Mouse (Mus musculus) embryonic facial prominence, embryonic 10.5 days (tissue): ENCODE results near the gene Ano4. TPM values are rescaled to one million over a fixed set of nuclear protein-coding genes. Genes with fewer than 3 reads are reported as not detected.

Source experiments
- DNase-seq: peaks from one replicate; pipeline ENCODE4 v3.0.0-alpha.2; 2017; ENCODE audit warnings: low spot score
- H3K27ac ChIP-seq: fragments of 300-500 bp; sonication (generic); replicated peaks from 2 replicates; pipeline ENCODE4 v1.5.1; 2016; ENCODE audit warnings: mild to moderate bottlenecking
- H3K27me3 ChIP-seq: fragments of 300-500 bp; sonication (generic); replicated peaks from 2 replicates; pipeline ENCODE4 v1.6.1; 2016; ENCODE audit warnings: low read depth, mild to moderate bottlenecking; ENCODE audit not compliant: poor library complexity, severe bottlenecking
- H3K36me3 ChIP-seq: fragments of 300-500 bp; sonication (generic); replicated peaks from 2 replicates; pipeline ENCODE4 v1.6.1; 2016; ENCODE audit warnings: mild to moderate bottlenecking, moderate library complexity
- H3K4me1 ChIP-seq: fragments of 300-500 bp; sonication (generic); 2 replicates; pipeline ENCODE4 v1.6.1; 2016
- H3K4me3 ChIP-seq: fragments of 300-500 bp; sonication (generic); 2 replicates; pipeline ENCODE4 v1.5.1; 2016; ENCODE audit warnings: mild to moderate bottlenecking, moderate library complexity
- H3K9me3 ChIP-seq: fragments of 300-500 bp; sonication (generic); 2 replicates; pipeline ENCODE4 v1.6.1; 2016; ENCODE audit warnings: mild to moderate bottlenecking
- WGBS: fragments of 180-500 bp; shearing (Covaris S2); methylation state at CpG from one replicate; pipeline ENCODE4 v1.1.7; 2016; 5-methylcytosine and 5-hydroxymethylcytosine counted together
- polyA plus RNA-seq: library from polyadenylated mRNA; unstranded; fragments of >200 nt; fragmentation: Nextera tagmentation; extraction: Ambion mirVana; gene quantifications from 2 replicates; pipeline ENCODE4 v1.2.1, GENCODE M21; 2016

Gene Ano4
- polyA plus RNA-seq, 1 experiment from 2014 or later: 0.95 TPM

- Histone ChIP-seq H3K27ac (no peak overlapping the region), H3K27me3 (peaks cover 51% of the 10 kb centered on the region), H3K4me3 (no peak overlapping the region), H3K4me1 (peaks cover 10% of the 10 kb centered on the region), H3K36me3 (no peaks in the 10 kb centered on the region), H3K9me3 (no peaks in the 10 kb centered on the region)
- peak; percentile 11 for DNase-seq
- 24% methylated on average over 8 of the region's 8 CpGs for WGBS
Measured at GRCm38 (mm10) chr10:89343716-89344115, 846 bp downstream of the Ano4 start.

GRCm38 (mm10) chr10:89330261-89330660, 14.3 kb downstream of the Ano4 start:
- H3K27me3 ChIP-seq: no peaks in the 10 kb centered on the region
- H3K27ac ChIP-seq: no peak overlapping the region
- H3K9me3 ChIP-seq: no peaks in the 10 kb centered on the region
- DNase-seq: no peak
- no peaks in the 10 kb centered on the region for H3K36me3 ChIP-seq
- 100% methylated on average over 1 of the region's 1 CpGs for WGBS
- no peak overlapping the region for H3K4me3 ChIP-seq
- no peaks in the 10 kb centered on the region for H3K4me1 ChIP-seq

- Histone ChIP-seq H3K9me3 (no peaks in the 10 kb centered on the region), H3K27me3 (no peaks in the 10 kb centered on the region), H3K4me3 (no peak overlapping the region), H3K36me3 (no peaks in the 10 kb centered on the region), H3K27ac (no peak overlapping the region), H3K4me1 (no peaks in the 10 kb centered on the region)
- DNase-seq: no peak
- WGBS: 83% methylated on average over 8 of the region's 8 CpGs
Measured at GRCm38 (mm10) chr10:89329806-89330205, 14.8 kb downstream of the Ano4 start.

- no peak for DNase-seq
- WGBS: 70% methylated on average over 8 of the region's 8 CpGs
- no peaks in the 10 kb centered on the region for H3K4me1 ChIP-seq
Measured at GRCm38 (mm10) chr10:89328876-89329275, 15.7 kb downstream of the Ano4 start.

GRCm38 (mm10) chr10:89327004-89327511, 17.5 kb downstream of the Ano4 start:
- peak; percentile 80 for DNase-seq
- H3K4me1 ChIP-seq: no peaks in the 10 kb centered on the region
- no peak overlapping the region for H3K27ac ChIP-seq
- H3K36me3 ChIP-seq: no peaks in the 10 kb centered on the region
- H3K4me3 ChIP-seq: no peak overlapping the region
- 29% methylated on average over 15 of the region's 15 CpGs for WGBS
- no peaks in the 10 kb centered on the region for H3K9me3 ChIP-seq
- no peaks in the 10 kb centered on the region for H3K27me3 ChIP-seq

More at GRCm38 (mm10) chr10:89328876-89329275, 15.7 kb downstream of the Ano4 start:
- Histone ChIP-seq H3K9me3 (no peaks in the 10 kb centered on the region), H3K36me3 (no peaks in the 10 kb centered on the region), H3K27ac (no peak overlapping the region), H3K4me3 (no peak overlapping the region), H3K27me3 (no peaks in the 10 kb centered on the region)

GRCm38 (mm10) chr10:89326383-89326782, 18.2 kb downstream of the Ano4 start:
- Histone ChIP-seq H3K4me3 (no peak overlapping the region), H3K27me3 (no peaks in the 10 kb centered on the region), H3K9me3 (no peaks in the 10 kb centered on the region), H3K36me3 (no peaks in the 10 kb centered on the region), H3K27ac (no peak overlapping the region), H3K4me1 (no peaks in the 10 kb centered on the region)
- DNase-seq: no peak
- WGBS: 94% methylated on average over 5 of the region's 5 CpGs

GRCm38 (mm10) chr10:89307566-89307965, 37.0 kb downstream of the Ano4 start:
- no peaks in the 10 kb centered on the region for H3K9me3 ChIP-seq
- no peaks in the 10 kb centered on the region for H3K4me1 ChIP-seq
- no peaks in the 10 kb centered on the region for H3K27me3 ChIP-seq
- no peak for DNase-seq
- H3K36me3 ChIP-seq: no peaks in the 10 kb centered on the region
- H3K27ac ChIP-seq: no peak overlapping the region
- H3K4me3 ChIP-seq: no peak overlapping the region

GRCm38 (mm10) chr10:89300346-89300745, 44.2 kb downstream of the Ano4 start:
- Histone ChIP-seq H3K27ac (no peak overlapping the region), H3K4me3 (no peak overlapping the region), H3K9me3 (no peaks in the 10 kb centered on the region), H3K36me3 (no peaks in the 10 kb centered on the region), H3K27me3 (no peaks in the 10 kb centered on the region), H3K4me1 (no peaks in the 10 kb centered on the region)
- no peak for DNase-seq
- WGBS: 72% methylated on average over 2 of the region's 2 CpGs

GRCm38 (mm10) chr10:89292784-89293183, 51.8 kb downstream of the Ano4 start:
- Histone ChIP-seq H3K36me3 (no peaks in the 10 kb centered on the region), H3K9me3 (no peaks in the 10 kb centered on the region), H3K4me1 (no peaks in the 10 kb centered on the region), H3K4me3 (no peak overlapping the region), H3K27ac (no peak overlapping the region), H3K27me3 (no peaks in the 10 kb centered on the region)
- 82% methylated on average over 3 of the region's 3 CpGs for WGBS
- no peak for DNase-seq

- Histone ChIP-seq H3K27ac (no peak overlapping the region), H3K9me3 (no peaks in the 10 kb centered on the region), H3K27me3 (no peaks in the 10 kb centered on the region), H3K36me3 (no peaks in the 10 kb centered on the region), H3K4me1 (no peaks in the 10 kb centered on the region), H3K4me3 (no peak overlapping the region)
- DNase-seq: no peak
- 81% methylated on average over 6 of the region's 6 CpGs for WGBS
Measured at GRCm38 (mm10) chr10:89290698-89291097, 53.9 kb downstream of the Ano4 start.

- no peak overlapping the region for H3K27ac ChIP-seq
- H3K4me1 ChIP-seq: no peaks in the 10 kb centered on the region
- no peaks in the 10 kb centered on the region for H3K9me3 ChIP-seq
- H3K27me3 ChIP-seq: no peaks in the 10 kb centered on the region
- no peak overlapping the region for H3K4me3 ChIP-seq
- WGBS: 89% methylated on average over 4 of the region's 4 CpGs
- no peaks in the 10 kb centered on the region for H3K36me3 ChIP-seq
- no peak for DNase-seq
Measured at GRCm38 (mm10) chr10:89289290-89289689, 55.3 kb downstream of the Ano4 start.

GRCm38 (mm10) chr10:89280402-89280801, 64.2 kb downstream of the Ano4 start:
- Histone ChIP-seq H3K27me3 (no peaks in the 10 kb centered on the region), H3K27ac (no peak overlapping the region), H3K36me3 (no peaks in the 10 kb centered on the region), H3K4me1 (no peaks in the 10 kb centered on the region), H3K4me3 (no peak overlapping the region), H3K9me3 (no peaks in the 10 kb centered on the region)
- no peak for DNase-seq
- WGBS: 83% methylated on average over 5 of the region's 5 CpGs

- no peaks in the 10 kb centered on the region for H3K9me3 ChIP-seq
- no peaks in the 10 kb centered on the region for H3K36me3 ChIP-seq
- H3K27me3 ChIP-seq: no peaks in the 10 kb centered on the region
- no peaks in the 10 kb centered on the region for H3K4me1 ChIP-seq
- no peak overlapping the region for H3K27ac ChIP-seq
- no peak for DNase-seq
- 83% methylated on average over 3 of the region's 3 CpGs for WGBS
- H3K4me3 ChIP-seq: no peak overlapping the region
Measured at GRCm38 (mm10) chr10:89273001-89273680, 71.4 kb downstream of the Ano4 start.
